Mouse (Mus musculus) stomach, postnatal 0 days (tissue): ENCODE data around the gene Tuba1b.

Experiments used
- CTCF ChIP-seq: IDR thresholded peaks from 2 replicates; pipeline ENCODE4 v1.5.1; 2016; ENCODE audit warnings: antibody characterized with exemption, low read depth, mild to moderate bottlenecking, moderate library complexity
- EP300 ChIP-seq: optimal IDR thresholded peaks from 2 replicates; pipeline ENCODE3; 2016; ENCODE audit warnings: antibody characterized with exemption

DNA sequence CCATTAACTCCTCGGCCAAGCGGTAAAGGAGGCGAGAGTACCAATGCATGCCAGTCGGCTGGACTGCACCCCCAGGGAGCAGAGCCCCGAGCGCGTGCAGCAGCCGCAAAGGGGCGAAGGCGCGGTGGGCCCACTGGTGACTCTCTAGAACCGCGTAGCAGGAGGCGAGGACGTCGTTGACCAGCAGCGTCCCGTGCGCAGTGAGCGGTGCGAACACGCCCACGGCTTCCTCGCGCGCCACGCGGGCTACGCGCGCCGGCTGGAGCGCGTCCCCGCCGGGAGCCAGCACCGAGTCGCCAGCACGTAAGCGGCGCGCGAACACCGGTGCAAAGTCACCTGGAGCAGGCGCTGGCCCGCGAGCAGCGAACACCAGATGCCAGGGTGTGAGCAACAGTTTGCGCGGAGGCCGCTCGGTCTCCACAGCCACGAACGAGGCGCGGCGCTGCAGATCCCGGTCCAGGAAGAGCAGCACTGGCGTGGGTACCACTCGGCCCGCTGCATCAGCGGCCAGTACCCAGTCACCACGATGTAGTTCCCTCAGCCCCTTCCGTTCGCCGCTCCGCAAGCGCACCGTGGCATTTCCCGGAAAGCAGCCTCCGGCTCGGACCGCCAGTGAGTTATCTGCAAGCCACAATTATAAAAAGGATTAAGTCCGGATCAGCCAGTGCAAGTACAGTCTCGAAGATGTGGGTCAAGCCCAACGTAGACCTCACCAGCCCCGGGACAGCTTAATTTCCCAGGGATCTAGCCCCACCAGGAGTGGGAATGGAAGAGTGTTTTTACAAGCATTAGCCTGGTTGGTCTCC lies 40.2 kb downstream of the Tuba1b start, which contains the start of gene Rhebl1:
- TF ChIP-seq CTCF (no peak), EP300 (no peak)
